Mouse (Mus musculus) limb, embryonic 14.5 days (tissue): Measurements from ENCODE around the gene Cars. TPM values are rescaled to one million over a fixed set of nuclear protein-coding genes. Genes with fewer than 3 reads are reported as not detected.

ENCODE experiments used
- ATAC-seq: fragments of 200-750 bp; cut with Nextera tagmentation; 2 replicates; pipeline ENCODE4 v1.8.0; 2017; ENCODE audit warnings: low read depth, moderate number of reproducible peaks, moderate TSS enrichment; ENCODE audit not compliant: low FRiP score
- DNase-seq: peaks from one replicate; pipeline ENCODE4 v3.0.0-alpha.2; 2015; ENCODE audit warnings: low spot score
- H3K27ac ChIP-seq: fragments of 300-500 bp; sonication (generic); replicated peaks from 2 replicates; pipeline ENCODE4 v1.5.1; 2014; ENCODE audit warnings: low read depth, mild to moderate bottlenecking, low read length, moderate library complexity, mixed read lengths
- H3K27me3 ChIP-seq: fragments of 300-500 bp; sonication (generic); 2 replicates; pipeline ENCODE4 v1.6.1; 2014; ENCODE audit warnings: low read length, mixed read lengths; ENCODE audit not compliant: control insufficient read depth, insufficient read depth
- H3K36me3 ChIP-seq: fragments of 300-500 bp; sonication (generic); 2 replicates; pipeline ENCODE4 v1.6.1; 2014; ENCODE audit warnings: mild to moderate bottlenecking, low read length, moderate library complexity, mixed read lengths; ENCODE audit not compliant: control insufficient read depth, insufficient read depth
- H3K4me1 ChIP-seq: fragments of 300-500 bp; sonication (generic); 2 replicates; pipeline ENCODE4 v1.6.1; 2014; ENCODE audit warnings: antibody characterized with exemption, low read length, mixed read lengths; ENCODE audit not compliant: control insufficient read depth, insufficient read depth
- H3K4me2 ChIP-seq: fragments of 300-500 bp; sonication (generic); replicated peaks from 2 replicates; pipeline ENCODE4 v1.6.1; 2014; ENCODE audit warnings: low read depth, mild to moderate bottlenecking, low read length, moderate library complexity; ENCODE audit not compliant: severe bottlenecking
- H3K4me3 ChIP-seq: fragments of 300-500 bp; sonication (generic); replicated peaks from 2 replicates; pipeline ENCODE4 v1.5.1; 2014; ENCODE audit warnings: low read length
- H3K9ac ChIP-seq: fragments of 300-500 bp; sonication (generic); 2 replicates; pipeline ENCODE4 v1.6.1; 2014; ENCODE audit warnings: mild to moderate bottlenecking, low read depth, low read length, moderate library complexity; ENCODE audit not compliant: severe bottlenecking
- H3K9me3 ChIP-seq: fragments of 300-500 bp; sonication (generic); 2 replicates; pipeline ENCODE4 v1.6.1; 2016; ENCODE audit warnings: low read length; ENCODE audit not compliant: control insufficient read depth
- POLR2A ChIP-seq: fragments of 200-500 bp; IDR thresholded peaks from 2 replicates; pipeline ENCODE4 v1.8.0; 2012; ENCODE audit warnings: inconsistent platforms, mild to moderate bottlenecking, moderate library complexity, borderline replicate concordance; ENCODE audit not compliant: insufficient read depth, insufficient read length; ENCODE audit errors: extremely low read depth
- WGBS: fragments of 180-500 bp; shearing (Covaris S2); extraction: QIAGEN DNeasy Blood & Tissue Kit; methylation state at CpG from one replicate; pipeline ENCODE4 v1.1.7; 2014; 5-methylcytosine and 5-hydroxymethylcytosine counted together
- polyA plus RNA-seq, 2 experiments: library from polyadenylated mRNA; depleted of rRNA in 1 of 2; stranded (reverse) in 1 of 2; unstranded in 1 of 2; fragments of >200 nt; fragmentation: Nextera tagmentation in 1 of 2; extraction: Ambion mirVana in 1 of 2; gene quantifications; 2 replicates each; pipeline versions ENCODE4 v1.2.1 to v1.2.3; 2012 to 2014

The Cars gene
- polyA plus RNA-seq, 2 experiments, result 48.0 to 48.9 TPM

- ATAC-seq (no peak), DNase-seq (no peak)
- peaks cover 13% of the 10 kb centered on the region for H3K4me1 ChIP-seq
- H3K9ac ChIP-seq, result no peak overlapping the region
- 71% methylated on average over 2 of the region's 2 CpGs for WGBS
- H3K27ac ChIP-seq, result no peak overlapping the region
- H3K27me3 ChIP-seq, result no peaks in the 10 kb centered on the region
- no peak overlapping the region for H3K4me3 ChIP-seq
- no peaks in the 10 kb centered on the region for H3K9me3 ChIP-seq
- H3K4me2 ChIP-seq, result no peak overlapping the region
- TF ChIP-seq POLR2A, result no peak
- H3K36me3 ChIP-seq, result no peaks in the 10 kb centered on the region
Measured at GRCm38 (mm10) chr7:143601705-143602104, 1.8 kb upstream of the Cars start.

- H3K36me3 ChIP-seq, result peaks cover 7% of the 10 kb centered on the region; the same call in 1 of the 2 replicates
- no peak overlapping the region for H3K27ac ChIP-seq
- ATAC-seq, result no peak; the same call in 1 of the 2 replicates
- peaks cover 13% of the 10 kb centered on the region for H3K4me1 ChIP-seq
- WGBS, result 6% methylated on average over 15 of the region's 15 CpGs
- peak overlapping the region; percentile 74 for H3K4me3 ChIP-seq
- no peaks in the 10 kb centered on the region for H3K27me3 ChIP-seq
- peak overlapping the region; percentile 74 for H3K4me2 ChIP-seq
- DNase-seq, result no peak
- no peaks in the 10 kb centered on the region for H3K9me3 ChIP-seq
- TF ChIP-seq POLR2A, result no peak
- H3K9ac ChIP-seq, result peak overlapping the region; percentile 31; the same call in 1 of the 2 replicates
Measured at GRCm38 (mm10) chr7:143600231-143600740, 396 bp upstream of the Cars start.

- H3K9me3 ChIP-seq, result no peaks in the 10 kb centered on the region
- H3K4me1 ChIP-seq, result peaks cover 7% of the 10 kb centered on the region
- ATAC-seq, result no peak
- H3K4me2 ChIP-seq, result no peak overlapping the region
- no peak overlapping the region for H3K27ac ChIP-seq
- DNase-seq, result no peak
- WGBS, result 42% methylated on average over 5 of the region's 5 CpGs
- peaks cover 21% of the 10 kb centered on the region; the same call in 1 of the 2 replicates for H3K36me3 ChIP-seq
- no peak overlapping the region for H3K4me3 ChIP-seq
- TF ChIP-seq POLR2A, result no peak
- no peak overlapping the region for H3K9ac ChIP-seq
- no peaks in the 10 kb centered on the region for H3K27me3 ChIP-seq
Measured at GRCm38 (mm10) chr7:143594865-143595264, 5.0 kb downstream of the Cars start.

- no peak for TF ChIP-seq POLR2A
- Histone ChIP-seq H3K9ac (no peak overlapping the region), H3K27ac (no peak overlapping the region), H3K27me3 (no peaks in the 10 kb centered on the region), H3K4me3 (no peak overlapping the region), H3K4me2 (no peak overlapping the region), H3K9me3 (no peaks in the 10 kb centered on the region), H3K4me1 (no peaks in the 10 kb centered on the region), H3K36me3 (peaks cover 39% of the 10 kb centered on the region)
- DNase-seq (no peak), ATAC-seq (no peak)
- 76% methylated on average over 10 of the region's 10 CpGs for WGBS
Measured at GRCm38 (mm10) chr7:143592255-143592654, 7.6 kb downstream of the Cars start.

- H3K4me3 ChIP-seq, result no peak overlapping the region
- ATAC-seq, result no peak
- no peak for TF ChIP-seq POLR2A
Measured at GRCm38 (mm10) chr7:143588006-143588405, 11.9 kb downstream of the Cars start.

GRCm38 (mm10) chr7:143587586-143587985 lies 12.3 kb downstream of the Cars start:
- no peak for TF ChIP-seq POLR2A
- H3K4me3 ChIP-seq, result no peak overlapping the region
- H3K4me1 ChIP-seq, result no peaks in the 10 kb centered on the region
- no peak overlapping the region for H3K27ac ChIP-seq
- no peak for DNase-seq
- no peaks in the 10 kb centered on the region for H3K9me3 ChIP-seq
- peaks cover 72% of the 10 kb centered on the region for H3K36me3 ChIP-seq
- H3K9ac ChIP-seq, result no peak overlapping the region
- H3K27me3 ChIP-seq, result no peaks in the 10 kb centered on the region
- no peak for ATAC-seq
- H3K4me2 ChIP-seq, result no peak overlapping the region
- 83% methylated on average over 5 of the region's 5 CpGs for WGBS

More at GRCm38 (mm10) chr7:143588006-143588405, 11.9 kb downstream of the Cars start:
- Histone ChIP-seq H3K4me1 (no peaks in the 10 kb centered on the region), H3K36me3 (peaks cover 69% of the 10 kb centered on the region), H3K27ac (no peak overlapping the region), H3K4me2 (no peak overlapping the region), H3K9me3 (no peaks in the 10 kb centered on the region), H3K27me3 (no peaks in the 10 kb centered on the region), H3K9ac (no peak overlapping the region)
- WGBS, result 92% methylated on average over 4 of the region's 4 CpGs
- no peak for DNase-seq
